Mouse (Mus musculus) intestine, postnatal 0 days (tissue): ENCODE results near the gene Rnf34. TPM values are rescaled to one million over a fixed set of nuclear protein-coding genes. Genes with fewer than 3 reads are reported as not detected.

ENCODE experiments used
- ATAC-seq: fragments of 200-750 bp; cut with Nextera tagmentation; 2 replicates; pipeline ENCODE4 v1.8.0; 2017; ENCODE audit warnings: mild to moderate bottlenecking, moderate TSS enrichment, moderate library complexity
- H3K27ac ChIP-seq: fragments of 300-500 bp; sonication (generic); 2 replicates; pipeline ENCODE4 v1.5.1; 2014; ENCODE audit warnings: mild to moderate bottlenecking, low read depth, low read length, moderate library complexity
- H3K27me3 ChIP-seq: fragments of 300-500 bp; sonication (generic); replicated peaks from 2 replicates; pipeline ENCODE4 v1.6.1; 2014; ENCODE audit warnings: low read length, mixed read lengths; ENCODE audit not compliant: control insufficient read depth, insufficient read depth
- H3K36me3 ChIP-seq: fragments of 300-500 bp; sonication (generic); 2 replicates; pipeline ENCODE4 v1.6.1; 2014; ENCODE audit warnings: mild to moderate bottlenecking, moderate library complexity; ENCODE audit not compliant: control insufficient read depth, insufficient read depth
- H3K4me1 ChIP-seq: fragments of 300-500 bp; sonication (generic); replicated peaks from 2 replicates; pipeline ENCODE4 v1.6.1; 2014; ENCODE audit warnings: antibody characterized with exemption, low read length, mixed read lengths; ENCODE audit not compliant: control insufficient read depth, insufficient read depth
- H3K4me2 ChIP-seq: fragments of 300-500 bp; sonication (generic); replicated peaks from 2 replicates; pipeline ENCODE4 v1.6.1; 2014; ENCODE audit warnings: low read depth, mild to moderate bottlenecking, moderate library complexity
- H3K4me3 ChIP-seq: fragments of 300-500 bp; sonication (generic); 2 replicates; pipeline ENCODE4 v1.5.1; 2014; ENCODE audit warnings: low read depth, low read length
- H3K9ac ChIP-seq: fragments of 300-500 bp; sonication (generic); 2 replicates; pipeline ENCODE4 v1.6.1; 2014; ENCODE audit warnings: mild to moderate bottlenecking, low read depth, low read length
- H3K9me3 ChIP-seq: fragments of 300-500 bp; sonication (generic); 2 replicates; pipeline ENCODE4 v1.6.1; 2016; ENCODE audit warnings: mixed run types; ENCODE audit not compliant: control insufficient read depth
- CTCF ChIP-seq: sonication (generic); IDR thresholded peaks from 2 replicates; pipeline ENCODE4 v1.5.1; 2016; ENCODE audit warnings: low read depth, mild to moderate bottlenecking, control low read depth, antibody characterized with exemption, moderate library complexity
- WGBS: fragments of 180-500 bp; shearing (Covaris S2); extraction: QIAGEN DNeasy Blood & Tissue Kit; methylation state at CpG from one replicate; pipeline ENCODE4 v1.1.7; 2014; 5-methylcytosine and 5-hydroxymethylcytosine counted together
- polyA plus RNA-seq: library from polyadenylated mRNA; unstranded; fragments of >200 nt; fragmentation: Nextera tagmentation; extraction: Ambion mirVana; gene quantifications from 2 replicates; pipeline ENCODE4 v1.2.1, GENCODE M21; 2015

The Rnf34 gene
- polyA plus RNA-seq, 1 experiment from 2014 or later: 18.3 TPM

DNA sequence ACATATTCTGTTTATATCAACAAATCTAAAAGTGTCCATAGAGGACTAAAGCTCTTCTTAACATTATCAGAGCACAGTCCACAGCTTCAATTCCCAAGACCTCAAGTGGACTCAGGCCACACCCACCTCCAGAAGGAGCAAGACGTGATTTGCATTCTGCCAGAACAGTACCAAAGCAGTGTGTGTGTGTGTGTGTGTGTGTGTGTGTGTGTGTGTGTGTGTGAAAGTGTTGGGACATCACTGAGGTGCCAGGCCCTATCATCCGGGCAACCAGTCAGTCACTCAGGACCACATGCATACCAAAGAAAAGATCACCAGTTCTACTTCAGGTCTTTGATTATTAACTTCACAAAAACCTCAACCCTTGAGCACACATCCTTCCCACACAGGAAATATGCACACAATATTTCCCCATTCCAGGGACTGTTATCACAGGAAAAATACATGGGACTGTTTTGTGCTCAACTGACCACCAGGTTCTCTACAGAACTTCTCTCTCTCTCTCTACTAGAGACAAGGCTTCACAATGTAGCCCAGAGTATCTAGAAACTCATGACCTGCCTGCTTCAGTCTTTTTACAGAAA is 33.9 kb downstream of the Rnf34 start:
- Histone ChIP-seq H3K4me3 (no peak overlapping the region), H3K4me2 (no peak overlapping the region), H3K36me3 (peaks cover 21% of the 10 kb centered on the region; the same call in 1 of the 2 replicates), H3K9ac (no peak overlapping the region), H3K27ac (no peak overlapping the region), H3K27me3 (no peaks in the 10 kb centered on the region), H3K9me3 (no peaks in the 10 kb centered on the region), H3K4me1 (peaks cover 4% of the 10 kb centered on the region; the same call in 1 of the 2 replicates)
- 32% methylated on average over 2 of the region's 2 CpGs for WGBS
- TF ChIP-seq CTCF: no peak
- no peak for ATAC-seq

DNA sequence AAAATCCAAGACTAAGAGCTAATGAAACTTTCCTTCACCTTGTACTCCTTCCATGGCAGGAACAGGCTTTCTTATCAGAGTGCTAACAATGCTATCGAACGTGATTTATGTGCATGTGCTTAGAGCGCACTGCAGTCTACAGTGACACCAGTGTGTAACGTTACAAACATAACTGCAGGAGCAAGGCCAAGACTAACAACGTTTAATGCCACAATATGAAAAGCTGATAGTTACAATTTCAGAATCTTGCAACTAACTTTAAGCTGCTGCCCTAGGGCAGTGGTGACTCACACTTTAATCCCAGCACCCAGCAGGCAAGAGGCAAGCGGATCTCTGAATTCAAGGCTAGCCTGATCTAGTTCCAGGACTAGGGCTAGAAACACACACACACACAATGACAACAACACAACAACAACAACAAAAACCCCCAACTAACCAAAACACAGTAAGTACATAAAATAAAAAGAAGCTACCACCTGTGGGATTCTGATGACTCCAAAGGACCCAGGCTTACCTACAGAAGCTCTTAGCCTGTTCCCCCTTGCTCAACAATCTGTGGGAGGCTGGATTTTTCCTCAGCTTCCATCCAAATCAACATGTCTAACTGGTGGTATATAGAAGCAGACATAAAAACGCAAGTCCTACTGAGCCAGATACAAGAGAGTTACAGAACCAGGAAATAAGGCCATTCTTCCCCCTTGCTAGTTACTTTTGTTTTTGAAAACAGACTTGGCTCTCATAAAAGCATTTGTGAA is 34.9 kb downstream of the Rnf34 start:
- Histone ChIP-seq H3K9ac (no peak overlapping the region), H3K27ac (no peak overlapping the region; the same call in 1 of the 2 replicates), H3K4me2 (no peak overlapping the region), H3K4me3 (no peak overlapping the region), H3K27me3 (no peaks in the 10 kb centered on the region), H3K9me3 (no peaks in the 10 kb centered on the region), H3K36me3 (peaks cover 10% of the 10 kb centered on the region; the same call in 1 of the 2 replicates), H3K4me1 (peaks cover 4% of the 10 kb centered on the region; the same call in 1 of the 2 replicates)
- no peak for ATAC-seq
- TF ChIP-seq CTCF: no peak
- 42% methylated on average over 7 of the region's 7 CpGs for WGBS

DNA sequence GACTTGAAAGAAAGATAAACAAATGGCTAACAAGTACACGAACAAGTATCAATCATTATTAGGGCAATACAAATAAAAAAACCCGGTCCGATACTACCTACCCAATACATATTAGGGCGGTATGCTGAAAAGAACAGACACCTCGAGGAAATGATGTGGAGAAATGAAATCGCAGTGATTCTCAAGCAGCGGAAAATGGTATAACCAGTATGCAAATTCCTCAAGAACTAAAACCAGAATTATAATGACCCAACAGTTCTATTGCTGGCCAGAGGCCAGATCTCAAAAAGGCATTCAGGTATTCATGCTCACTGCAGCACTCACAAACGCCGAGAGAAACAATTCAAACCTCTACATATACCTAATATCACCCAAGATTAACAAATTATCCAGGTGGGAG is 37.2 kb downstream of the Rnf34 start:
- Histone ChIP-seq H3K4me1 (peaks cover 4% of the 10 kb centered on the region; the same call in 1 of the 2 replicates), H3K36me3 (no peaks in the 10 kb centered on the region), H3K9me3 (no peaks in the 10 kb centered on the region), H3K9ac (no peak overlapping the region), H3K27me3 (no peaks in the 10 kb centered on the region), H3K27ac (no peak overlapping the region), H3K4me3 (no peak overlapping the region), H3K4me2 (no peak overlapping the region)
- ATAC-seq: no peak
- no peak for TF ChIP-seq CTCF
- WGBS: 88% methylated on average over 9 of the region's 9 CpGs

DNA sequence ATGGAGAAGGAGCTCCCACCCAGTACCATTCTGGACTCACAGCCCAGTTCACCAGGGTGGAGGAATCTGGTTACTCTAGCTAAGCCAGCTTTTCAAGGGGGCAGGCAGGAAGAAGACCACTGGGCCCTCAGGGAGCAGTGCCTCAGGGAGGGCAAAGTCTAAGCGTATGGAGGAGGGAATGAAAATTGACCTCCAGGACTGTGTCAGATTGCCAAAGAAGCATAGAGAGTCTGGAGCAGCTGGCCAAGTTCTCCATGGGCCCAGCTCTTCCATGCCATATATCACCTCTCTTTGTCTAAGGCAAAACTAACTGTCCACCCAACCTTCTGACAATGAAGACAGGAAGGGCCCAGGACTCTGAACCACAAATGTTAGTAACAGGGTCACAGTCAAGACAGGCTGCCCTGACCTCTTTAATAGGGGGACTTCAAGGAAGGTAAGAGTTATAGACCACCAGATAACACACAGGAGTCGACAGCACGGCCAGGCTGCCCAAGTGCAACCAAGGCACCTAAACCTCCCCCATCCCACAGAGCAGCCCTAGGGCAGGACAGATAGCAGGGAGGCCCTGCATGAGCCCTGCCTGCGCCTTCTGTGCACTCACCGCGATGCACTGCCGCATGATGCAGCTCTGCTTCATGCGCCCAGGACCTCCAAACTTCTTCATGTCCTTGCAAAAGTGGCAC is 38.2 kb downstream of the Rnf34 start:
- ATAC-seq: no peak
- Histone ChIP-seq H3K4me2 (no peak overlapping the region), H3K9ac (0 out of 2 replicates have a peak overlapping the region, but pooled peaks have one; percentile 7), H3K9me3 (no peaks in the 10 kb centered on the region), H3K36me3 (no peaks in the 10 kb centered on the region), H3K27me3 (no peaks in the 10 kb centered on the region), H3K4me3 (no peak overlapping the region), H3K27ac (no peak overlapping the region), H3K4me1 (0 out of 2 replicates have a peak, but pooled peaks cover 4% of the 10 kb centered on the region)
- no peak for TF ChIP-seq CTCF
- WGBS: 66% methylated on average over 8 of the region's 8 CpGs

DNA sequence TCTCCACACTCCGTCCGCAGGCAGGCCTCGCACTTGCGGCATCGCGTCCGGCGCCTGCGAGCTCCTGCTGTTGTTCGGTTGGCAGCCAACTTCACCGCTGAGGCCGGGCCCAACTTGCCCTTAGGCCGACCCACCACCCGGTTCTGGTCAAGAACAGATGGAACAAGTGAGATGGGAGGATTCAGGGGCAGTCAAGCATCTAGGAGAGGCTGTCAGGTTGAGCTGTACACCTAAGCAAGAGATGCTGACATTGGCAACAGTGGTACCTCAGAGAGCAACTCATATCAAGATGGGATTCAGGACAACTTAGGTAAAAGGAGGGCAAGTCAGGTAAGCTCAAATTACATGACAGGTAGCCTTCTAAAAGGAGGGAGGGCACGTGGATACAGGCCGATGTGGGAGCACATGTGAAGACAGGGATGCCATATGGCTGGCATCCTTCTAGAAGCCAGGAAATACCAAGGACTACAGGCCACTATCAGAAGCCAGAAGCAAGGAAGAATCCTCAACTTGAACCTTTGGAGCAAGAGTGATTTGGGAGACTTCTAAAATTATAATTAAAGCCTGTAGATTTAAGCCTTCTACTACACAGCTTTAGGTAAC is 38.9 kb downstream of the Rnf34 start:
- no peaks in the 10 kb centered on the region for H3K27me3 ChIP-seq
- H3K4me1 ChIP-seq: 0 out of 2 replicates have a peak, but pooled peaks cover 4% of the 10 kb centered on the region
- TF ChIP-seq CTCF: no peak
- no peak overlapping the region for H3K4me3 ChIP-seq
- ATAC-seq: no peak
- 0 out of 2 replicates have a peak overlapping the region, but pooled peaks have one; percentile 7 for H3K9ac ChIP-seq
- no peak overlapping the region for H3K27ac ChIP-seq
- H3K36me3 ChIP-seq: no peaks in the 10 kb centered on the region
- H3K4me2 ChIP-seq: no peak overlapping the region
- no peaks in the 10 kb centered on the region for H3K9me3 ChIP-seq
- WGBS: 93% methylated on average over 16 of the region's 16 CpGs

DNA sequence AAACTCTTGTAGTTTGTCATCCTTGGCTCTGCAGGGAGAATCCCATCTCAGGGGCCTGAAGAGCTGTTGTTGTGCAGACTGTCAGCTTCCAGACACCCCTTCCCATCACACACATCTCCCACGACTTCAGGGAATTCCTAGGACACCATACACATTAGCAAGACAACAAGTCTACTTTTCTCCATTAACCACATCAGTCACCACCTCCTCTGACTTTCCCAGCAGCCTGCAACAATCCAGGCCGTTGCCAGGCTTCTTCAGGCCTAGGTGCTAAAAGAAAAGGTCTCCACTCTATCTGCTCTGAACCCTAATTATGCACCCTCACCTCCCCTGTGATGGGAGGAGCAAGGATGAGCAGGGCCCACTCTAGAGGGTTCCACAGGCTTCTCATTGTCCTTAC is 40.5 kb downstream of the Rnf34 start:
- Histone ChIP-seq H3K9me3 (no peaks in the 10 kb centered on the region), H3K9ac (no peak overlapping the region), H3K36me3 (no peaks in the 10 kb centered on the region), H3K4me1 (0 out of 2 replicates have a peak, but pooled peaks cover 4% of the 10 kb centered on the region), H3K27me3 (no peaks in the 10 kb centered on the region), H3K4me2 (no peak overlapping the region), H3K4me3 (no peak overlapping the region), H3K27ac (no peak overlapping the region)
- ATAC-seq: no peak
- no peak for TF ChIP-seq CTCF
- 61% methylated on average over 2 of the region's 2 CpGs for WGBS
